Mouse (Mus musculus) CH12F3 (cell line): Measurements from ENCODE around the gene Map7d1.
"Not testable (repeated sequence)": the region's sequence is repeated elsewhere in the genome, so short reads cannot be mapped to it uniquely, and the experiment has no call there.

Source experiments
- in situ Hi-C: fragments of 300-500 bp; cut with MboI; formaldehyde crosslinking; loops from 2 replicates; pipeline ENCODE4 v1.14.3; 2020; ENCODE audit warnings: low sequenced_read_pairs

Gene Map7d1

DNA sequence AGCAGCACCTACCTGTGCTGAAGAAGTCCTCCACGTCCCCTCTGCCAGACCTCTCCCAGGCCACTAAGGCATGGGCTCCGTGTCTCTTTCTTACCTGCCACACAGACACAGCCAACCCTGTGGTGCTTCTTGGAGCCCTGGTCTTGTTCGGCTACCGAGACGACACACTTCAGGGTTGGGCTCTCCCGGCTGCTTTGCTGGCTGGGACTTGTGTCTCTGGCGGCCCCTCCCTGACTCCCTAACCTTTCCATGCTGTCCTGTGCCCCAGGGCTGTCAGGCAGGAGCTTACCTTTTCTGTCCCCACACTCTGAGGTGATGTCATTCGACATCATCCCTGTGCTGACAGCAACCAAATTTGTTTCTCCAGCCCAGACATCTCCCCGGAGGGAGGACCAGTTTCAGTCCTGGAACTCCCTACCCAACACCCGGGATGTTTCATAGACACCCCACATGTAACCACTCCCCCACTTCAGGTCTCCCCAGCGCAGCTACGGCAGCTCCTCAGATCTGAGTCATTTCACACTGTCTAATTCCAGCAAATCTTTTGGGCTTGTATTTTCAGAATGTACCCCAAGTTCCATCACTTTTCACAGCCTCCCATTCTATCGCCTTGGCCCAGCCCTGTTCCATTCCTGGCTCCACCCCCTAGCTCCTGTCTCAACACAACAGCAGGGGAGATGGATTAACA is 9.8 kb downstream of the Map7d1 start:
- in situ Hi-C loops = no loop called here

DNA sequence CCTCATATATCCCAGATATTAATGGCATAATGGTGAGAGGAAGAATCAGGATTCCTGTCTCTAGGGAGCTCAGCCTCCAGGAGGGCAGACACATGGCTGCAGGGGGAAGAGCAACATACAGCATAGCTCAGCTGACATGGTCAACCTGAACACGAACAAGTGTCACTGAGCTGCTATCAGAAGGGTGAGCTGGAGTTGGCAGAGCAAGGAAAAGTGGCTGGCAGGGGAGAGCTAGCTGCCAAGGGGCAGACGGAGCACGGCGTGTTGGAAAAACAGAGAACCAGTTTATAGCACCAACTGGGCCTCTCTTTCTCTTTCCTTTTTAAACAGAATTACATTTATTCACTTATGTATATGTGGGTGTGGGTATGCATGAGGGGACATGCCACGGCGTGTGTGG is 13.6 kb downstream of the Map7d1 start:
- in situ Hi-C loops = no loop called here

DNA sequence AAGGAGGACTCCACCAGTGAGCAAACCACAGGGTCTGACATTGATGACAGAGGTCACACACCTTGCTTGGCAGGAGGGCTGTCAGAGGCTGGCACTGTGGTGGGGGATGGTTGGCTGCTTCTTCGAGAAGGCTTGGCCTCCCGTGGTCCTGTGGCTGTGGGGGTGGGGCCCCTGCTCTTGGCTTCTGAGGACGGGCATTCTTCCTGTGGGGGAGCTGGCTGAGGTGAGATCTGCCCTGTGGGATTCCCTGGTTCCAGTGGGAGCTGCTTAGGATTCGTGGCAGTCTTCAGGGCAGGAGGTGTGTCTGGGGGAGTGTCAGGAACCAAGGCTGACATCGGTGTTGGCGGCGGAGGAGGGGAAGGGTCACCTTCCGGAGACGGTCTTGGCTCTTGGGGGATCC is 14.2 kb downstream of the Map7d1 start:
- in situ Hi-C loops = no loop called here

DNA sequence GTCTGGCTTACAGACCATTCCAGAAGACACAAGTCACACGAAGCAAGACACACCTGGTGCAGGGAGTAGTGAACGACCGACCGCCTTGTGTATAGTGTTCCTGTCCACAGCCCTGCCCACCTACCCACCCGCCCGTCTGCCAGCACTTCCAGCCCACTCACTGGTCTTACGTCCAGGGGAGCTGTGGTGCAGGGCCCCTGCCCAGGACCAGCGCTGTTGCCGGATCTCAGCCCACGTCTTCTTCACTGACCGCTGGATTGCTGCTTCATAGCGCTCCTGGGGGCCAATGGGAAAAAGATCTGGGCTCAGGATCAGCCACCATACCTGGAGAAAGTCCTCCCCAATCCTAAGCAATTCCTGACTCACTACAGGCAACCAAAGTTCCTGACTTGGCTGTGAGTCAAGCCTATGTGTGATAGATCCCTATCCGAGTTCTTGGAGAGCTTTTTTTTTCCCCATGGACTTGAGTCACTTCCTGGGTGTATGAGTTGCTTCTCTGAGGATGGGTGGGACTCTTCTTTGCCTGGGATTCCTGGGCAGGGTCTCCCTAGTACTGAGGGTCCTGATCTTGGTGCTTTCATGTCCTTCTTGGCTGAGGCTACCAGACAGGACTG is 16.2 kb downstream of the Map7d1 start:
- in situ Hi-C loops = no loop called here

DNA sequence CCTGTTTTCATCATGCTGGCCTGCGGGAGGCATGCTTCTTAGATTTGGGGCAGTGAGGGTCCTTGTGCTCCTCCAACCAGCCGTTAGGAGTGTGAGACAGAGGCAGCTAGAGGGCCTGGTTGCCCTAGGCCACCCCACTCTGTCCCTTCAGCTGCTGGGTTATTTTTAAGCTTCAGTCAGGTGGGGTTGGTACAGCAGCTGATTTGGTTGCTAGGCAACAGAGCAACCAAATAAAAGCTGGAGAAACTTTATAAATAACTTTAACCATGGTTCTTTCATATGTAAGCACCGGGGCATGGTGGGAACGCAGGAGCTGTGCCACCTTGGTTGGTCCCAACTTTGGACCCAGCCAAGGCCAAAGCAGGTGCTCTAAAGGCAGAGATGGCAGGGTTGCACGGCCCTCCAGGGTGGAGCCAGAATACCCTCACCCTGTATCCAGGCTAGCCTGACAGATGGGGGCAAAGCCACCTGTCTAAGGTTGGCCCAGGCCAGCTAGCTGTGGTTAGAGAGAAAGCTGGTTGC is 18.4 kb downstream of the Map7d1 start:
- in situ Hi-C loops = no loop called here

DNA sequence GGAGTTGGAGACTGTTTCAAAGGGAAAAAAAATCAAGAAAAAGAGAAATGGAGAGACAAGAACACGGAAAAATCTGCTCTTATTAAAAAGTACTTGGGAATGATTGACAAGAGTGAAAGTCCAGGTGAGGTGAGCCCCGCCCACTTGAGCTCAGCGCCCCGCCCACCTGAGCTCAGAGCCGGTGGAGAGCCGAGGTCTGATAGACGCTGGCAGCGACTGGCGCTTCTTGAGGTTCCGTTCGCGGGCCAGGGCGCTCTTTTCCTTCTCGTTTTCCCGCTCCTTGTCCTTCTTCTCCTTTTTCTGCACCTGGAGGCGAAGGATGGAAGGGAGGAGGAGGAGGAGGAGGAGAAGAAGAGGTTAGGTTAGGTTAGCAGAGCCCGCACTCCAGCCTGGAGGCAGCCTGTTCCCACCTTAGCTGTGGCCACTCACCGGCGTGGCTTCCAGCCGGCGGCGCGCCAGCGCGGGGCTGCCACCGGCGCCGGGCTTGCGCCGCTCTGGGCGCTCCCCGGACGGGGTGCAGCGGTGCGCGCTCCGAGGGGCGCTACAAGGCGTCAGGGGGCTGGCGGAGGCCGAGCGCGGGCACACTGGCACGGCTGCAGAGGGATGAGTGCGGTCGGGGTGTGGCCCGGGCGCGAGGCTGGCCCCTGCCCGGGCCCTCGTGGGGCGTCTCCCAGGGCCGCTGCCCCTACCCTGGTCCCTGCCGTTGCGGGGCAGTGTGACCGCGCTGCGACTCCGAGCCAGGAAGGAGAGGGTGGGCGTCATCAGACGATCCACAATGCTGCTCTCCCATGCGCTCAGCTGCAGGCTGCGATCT is 19.5 kb downstream of the Map7d1 start:
- in situ Hi-C loops = no loop called here

DNA sequence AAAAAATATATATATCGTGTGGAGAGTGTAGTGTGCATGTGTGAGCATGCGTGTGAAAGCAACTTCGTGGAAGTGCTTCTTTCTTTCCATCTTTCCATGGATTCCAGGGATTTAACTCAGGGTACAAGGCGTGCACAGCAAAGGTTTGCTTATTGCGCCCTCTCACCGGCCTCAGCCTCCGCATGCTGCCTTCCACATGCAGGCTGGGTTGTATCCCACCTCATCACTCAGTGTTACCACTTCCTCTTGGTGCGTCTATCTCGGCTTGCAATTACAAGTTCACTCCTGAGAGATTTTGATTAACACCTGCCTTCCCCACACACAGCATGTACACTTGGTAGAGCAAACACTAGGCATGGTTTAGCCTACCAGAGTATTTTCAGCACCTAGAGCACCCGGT is 21.0 kb downstream of the Map7d1 start:
- in situ Hi-C loops = no loop called here

DNA sequence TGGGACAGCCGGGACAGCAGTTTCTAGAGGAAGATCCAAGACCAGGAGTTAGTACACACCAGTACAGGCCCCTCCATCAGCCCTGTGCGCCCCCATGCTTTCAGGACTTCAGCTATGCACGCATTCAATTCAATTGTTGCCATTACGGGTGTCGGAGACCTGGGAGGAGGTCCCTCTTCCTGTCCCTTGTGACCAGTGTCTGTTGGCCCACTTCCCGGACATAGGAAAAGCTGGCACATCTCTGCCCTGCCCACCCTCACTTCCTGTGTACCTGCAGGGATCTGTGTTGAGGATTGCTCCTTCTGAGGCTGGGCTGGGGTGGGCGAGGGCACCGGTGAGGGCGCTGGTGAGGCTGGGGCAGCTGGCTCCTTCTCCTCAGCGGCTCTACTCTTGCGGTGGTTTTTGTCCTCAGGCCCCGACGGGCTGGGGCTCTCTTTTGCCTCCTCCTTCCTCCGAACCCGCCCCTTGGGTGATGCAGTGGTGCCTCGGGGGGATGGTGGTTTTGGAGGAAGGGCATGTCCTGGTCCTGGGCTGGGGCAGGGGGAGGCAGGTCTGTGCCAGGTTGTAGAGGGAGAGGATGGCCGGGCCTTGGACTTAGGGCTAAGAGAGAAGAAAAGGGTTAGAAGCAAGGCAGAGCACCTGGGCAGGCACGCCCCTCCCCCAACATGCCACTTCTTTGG is 21.5 kb downstream of the Map7d1 start:
- in situ Hi-C loops = no loop called here

DNA sequence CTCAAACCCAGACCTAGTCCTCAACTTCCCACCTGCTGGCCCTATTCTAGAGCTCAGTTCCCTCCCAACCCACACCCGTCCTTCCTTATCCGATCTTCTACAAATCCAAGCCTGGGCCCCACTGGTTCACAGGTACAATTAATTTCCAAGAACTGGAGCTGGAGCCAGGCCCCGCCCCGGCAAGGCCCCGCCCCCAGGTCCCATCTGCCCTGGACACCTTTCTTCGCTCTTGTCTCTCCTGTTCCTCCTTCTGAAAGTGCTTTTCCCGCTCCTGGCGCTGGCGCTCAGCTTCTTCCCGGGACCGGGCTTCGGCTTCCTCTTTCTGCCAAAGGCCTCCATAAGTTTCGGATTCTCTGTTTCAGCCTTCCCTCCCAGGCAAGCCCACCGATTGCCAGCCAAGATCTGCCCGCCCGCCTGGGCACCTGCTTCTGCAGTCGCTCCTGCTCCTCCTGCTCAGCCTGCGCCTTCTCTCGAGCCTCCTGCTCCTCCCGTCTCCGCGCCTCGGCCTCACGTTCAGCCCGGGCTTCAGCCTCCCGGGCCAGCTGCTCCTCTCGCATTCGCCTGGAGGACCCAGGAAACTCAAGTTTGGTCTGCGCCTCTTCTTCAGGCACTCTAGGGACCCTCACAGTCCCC is 22.4 kb downstream of the Map7d1 start:
- in situ Hi-C loops = no loop called here

DNA sequence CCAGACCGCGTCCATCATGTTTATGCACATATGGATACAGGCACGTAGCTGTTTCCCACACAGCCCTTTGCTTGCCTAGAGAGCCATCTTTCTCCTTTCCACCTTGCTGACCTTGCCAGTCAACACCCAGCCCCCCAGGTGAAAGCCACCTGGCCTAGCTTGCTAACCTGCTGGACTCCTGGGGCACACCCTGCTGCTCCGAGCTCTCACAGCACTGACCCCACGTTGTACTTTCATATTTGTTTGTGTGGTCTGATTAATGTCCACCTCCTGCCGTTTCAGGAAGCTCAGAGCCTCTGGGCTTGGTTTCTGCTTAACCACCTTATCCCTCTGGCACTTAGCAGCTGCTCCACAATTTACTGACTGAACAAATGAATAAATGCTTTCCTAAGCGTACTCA is 26.2 kb downstream of the Map7d1 start:
- in situ Hi-C loops = loop anchor here (5.0 to 10.0 kb wide), 2 partner anchors 32 to 75 kb away; partner anchors contain the start of gene Trappc3

DNA sequence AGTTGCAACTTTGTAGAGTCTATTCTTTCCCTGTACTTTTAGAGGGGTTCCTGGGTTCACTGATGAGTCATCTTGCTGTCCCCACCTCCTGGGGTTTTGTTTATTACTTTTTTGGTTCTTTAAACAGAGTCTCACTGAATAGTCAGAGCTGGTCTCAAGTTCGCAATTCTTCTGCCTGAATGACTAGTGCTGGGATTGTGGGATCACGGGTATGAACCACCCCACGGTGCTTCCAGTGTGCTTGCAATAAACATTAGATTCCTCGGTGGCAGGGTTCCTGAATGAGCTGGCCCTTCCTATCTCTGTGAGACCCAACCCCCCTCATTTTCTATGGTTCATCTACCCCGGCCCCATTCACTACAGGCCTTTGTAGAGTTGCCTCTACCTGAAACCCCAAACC is 28.0 kb downstream of the Map7d1 start:
- in situ Hi-C loops = loop anchor here (5.0 to 10.0 kb wide), 2 partner anchors 34 to 77 kb away; partner anchors contain the start of gene Trappc3

DNA sequence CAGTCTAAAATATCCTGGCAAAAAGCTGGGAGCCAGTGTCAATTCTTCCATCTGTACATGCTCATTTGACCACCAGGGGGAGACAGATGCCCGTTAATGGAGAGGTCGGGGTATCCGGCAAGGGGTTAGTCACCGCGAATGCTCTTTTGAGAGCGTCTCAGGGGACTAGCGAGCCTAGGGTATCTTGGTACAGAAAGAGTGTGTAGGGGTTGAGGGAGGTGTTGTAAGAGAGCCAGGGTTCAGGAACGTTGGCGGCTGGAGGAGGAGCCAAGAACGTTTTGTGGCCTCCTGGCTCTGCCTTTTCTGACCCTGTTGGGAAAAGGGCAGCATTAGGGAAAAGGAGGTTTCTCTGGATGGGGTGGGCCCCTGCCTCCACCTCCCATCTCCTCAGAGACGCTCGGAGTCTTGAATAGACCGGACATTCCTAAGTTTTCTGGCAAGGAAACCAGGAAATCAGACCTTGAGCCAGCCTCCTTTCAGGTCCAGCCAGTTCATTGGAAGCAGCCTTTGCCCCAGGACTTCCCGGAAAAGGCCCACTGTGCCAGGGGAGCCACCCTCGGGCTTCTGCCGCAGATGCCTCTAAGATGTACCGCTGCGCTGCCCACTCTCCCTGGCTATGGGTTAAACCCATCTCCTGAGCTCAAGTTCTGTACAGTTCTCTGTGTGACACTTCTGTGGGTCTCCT is 28.9 kb downstream of the Map7d1 start:
- in situ Hi-C loops = loop anchor here (5.0 to 10.0 kb wide), 2 partner anchors 35 to 78 kb away; partner anchors contain the start of gene Trappc3

DNA sequence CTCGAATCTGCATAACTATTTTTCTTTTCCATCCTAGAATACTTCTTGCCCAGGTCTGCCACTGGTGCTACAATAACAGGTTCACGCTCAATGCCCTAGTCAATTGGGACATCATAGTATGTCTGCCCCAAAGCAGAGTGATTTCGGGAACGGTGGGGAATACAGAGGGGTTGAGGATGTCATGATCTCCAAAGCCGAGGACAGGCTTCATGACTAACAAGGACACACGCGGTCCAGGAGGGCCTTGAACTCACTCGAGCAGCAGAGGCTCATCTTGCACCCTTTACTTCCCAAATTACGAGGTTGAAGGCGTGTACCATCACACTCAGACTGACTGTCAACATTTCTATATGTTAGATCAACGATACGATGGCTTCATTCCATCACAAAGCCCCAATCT is 29.5 kb downstream of the Map7d1 start:
- in situ Hi-C loops = loop anchor here (5.0 to 10.0 kb wide), 2 partner anchors 36 to 78 kb away; partner anchors contain the start of gene Trappc3

DNA sequence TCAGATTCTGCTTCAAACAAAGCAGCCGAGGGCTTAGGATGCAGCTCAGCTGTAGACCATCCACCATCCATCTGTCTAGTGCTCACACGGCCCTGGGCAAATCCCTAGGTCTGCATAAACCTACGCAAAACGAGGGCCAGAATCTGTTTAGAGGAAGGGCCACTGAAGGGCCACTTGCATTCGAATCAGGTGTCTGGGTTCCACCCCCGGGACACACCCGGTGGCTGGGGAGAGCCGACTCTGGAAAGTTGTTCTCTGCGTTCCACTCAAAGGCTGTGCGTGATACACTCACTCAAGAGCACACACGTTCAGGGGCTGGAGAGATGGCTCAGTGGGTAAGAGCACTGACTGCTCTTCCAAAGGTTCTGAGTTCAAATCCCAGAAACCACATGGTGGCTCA is 33.5 kb downstream of the Map7d1 start:
- in situ Hi-C loops = loop anchor here (10.0 kb wide), 1 partner anchor 82 kb away; no protein-coding TSS in a partner anchor

DNA sequence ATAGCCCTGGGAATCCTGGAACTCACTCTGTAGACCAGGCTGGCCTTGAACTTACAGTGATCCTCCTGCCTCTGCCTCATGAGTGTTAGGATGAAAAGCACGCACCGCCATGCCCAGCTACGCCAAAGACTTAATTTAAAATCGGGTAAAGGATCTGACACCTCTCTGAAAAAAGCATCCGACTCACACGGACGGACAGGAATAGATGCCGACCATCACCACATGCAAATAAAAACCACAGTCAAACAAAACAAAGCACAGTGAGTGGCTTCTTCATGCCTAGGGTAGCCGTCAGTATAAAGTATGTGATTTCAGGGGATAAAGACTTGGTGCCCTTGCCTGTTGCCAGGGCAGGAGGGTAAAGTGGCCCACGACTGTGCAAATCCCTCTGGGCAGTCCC is 36.1 kb downstream of the Map7d1 start:
- in situ Hi-C loops = loop anchor here (10.0 kb wide), 1 partner anchor 85 kb away; no protein-coding TSS in a partner anchor

DNA sequence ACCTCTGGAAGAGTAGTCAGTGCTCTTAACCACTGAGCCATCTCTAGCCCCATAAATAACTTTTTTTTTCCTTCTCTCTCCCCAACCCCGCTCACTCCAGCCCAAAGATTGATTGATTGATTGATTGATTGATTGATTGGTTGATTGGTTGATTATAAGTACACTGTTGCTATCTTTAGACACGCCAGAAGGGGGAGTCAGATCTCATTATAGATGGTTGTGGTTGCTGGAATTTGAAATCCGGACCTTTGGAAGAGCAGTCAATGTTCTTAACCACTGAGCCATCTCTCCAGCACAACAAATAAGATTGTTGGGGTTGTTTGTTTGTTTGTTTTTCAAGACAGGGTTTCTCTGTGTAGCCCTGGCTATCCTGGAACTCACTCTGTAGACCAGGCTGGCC is 36.6 kb downstream of the Map7d1 start:
- in situ Hi-C loops = not testable (repeated sequence)

DNA sequence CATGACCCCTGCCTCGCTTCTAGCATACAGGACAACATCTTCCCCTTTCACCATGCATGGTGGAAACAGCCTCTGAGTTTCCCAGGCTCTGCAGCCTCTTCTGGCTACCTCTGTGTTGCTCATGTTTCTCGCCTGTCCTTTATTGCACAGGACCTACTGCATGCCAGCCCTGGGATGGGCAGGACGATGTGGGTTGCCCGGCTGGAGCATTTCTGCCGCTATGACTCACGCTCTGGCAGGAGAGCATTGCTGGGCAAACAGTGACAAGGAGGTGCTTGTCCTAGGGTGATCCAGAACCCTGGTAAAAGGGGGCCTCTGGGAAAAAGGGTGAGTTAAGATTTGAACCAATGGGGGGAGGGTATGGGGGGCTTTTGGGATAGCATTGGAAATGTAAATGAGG is 38.4 kb downstream of the Map7d1 start:
- in situ Hi-C loops = no loop called here

DNA sequence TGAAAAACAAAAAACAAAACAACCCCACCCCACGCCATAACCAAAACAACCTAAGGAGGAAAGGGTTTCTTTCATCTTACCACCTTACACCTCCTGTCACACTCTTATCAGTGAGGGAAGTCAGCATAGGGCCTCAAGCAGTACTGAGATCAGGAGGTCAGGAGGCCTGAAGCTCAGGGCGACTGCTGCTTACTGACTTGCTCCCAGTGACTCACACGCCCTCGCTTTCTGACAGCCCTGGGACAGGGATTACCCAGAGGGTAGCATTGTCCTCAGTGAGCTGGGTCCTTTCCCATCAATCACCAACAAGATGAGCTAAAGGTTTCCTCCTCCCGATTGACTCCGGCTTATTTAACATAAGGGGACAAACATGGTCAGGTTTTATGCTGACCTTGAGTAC is 49.1 kb downstream of the Map7d1 start:
- in situ Hi-C loops = no loop called here

DNA sequence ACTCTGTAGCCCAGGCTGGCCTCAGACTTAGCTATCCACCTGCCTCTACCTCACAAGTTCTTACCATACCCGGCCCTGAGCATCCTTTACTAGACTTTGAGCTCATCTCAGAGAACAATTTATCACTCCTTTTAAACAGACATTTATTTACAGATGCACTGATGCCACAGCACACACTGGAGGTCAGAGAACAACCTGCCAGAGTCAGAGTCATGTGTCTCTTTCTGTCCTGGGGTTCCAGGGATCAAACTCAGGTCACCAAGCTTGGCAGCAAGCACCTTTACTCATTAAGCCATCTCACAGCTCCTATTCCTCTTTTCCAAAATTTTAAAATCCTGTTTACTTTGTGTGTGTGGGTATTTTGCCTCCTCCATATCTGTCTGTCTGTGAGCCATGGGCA is 50.8 kb downstream of the Map7d1 start:
- in situ Hi-C loops = no loop called here
